ENCODE assay signal across 35 mouse cellular contexts in the genomic region with DNA sequence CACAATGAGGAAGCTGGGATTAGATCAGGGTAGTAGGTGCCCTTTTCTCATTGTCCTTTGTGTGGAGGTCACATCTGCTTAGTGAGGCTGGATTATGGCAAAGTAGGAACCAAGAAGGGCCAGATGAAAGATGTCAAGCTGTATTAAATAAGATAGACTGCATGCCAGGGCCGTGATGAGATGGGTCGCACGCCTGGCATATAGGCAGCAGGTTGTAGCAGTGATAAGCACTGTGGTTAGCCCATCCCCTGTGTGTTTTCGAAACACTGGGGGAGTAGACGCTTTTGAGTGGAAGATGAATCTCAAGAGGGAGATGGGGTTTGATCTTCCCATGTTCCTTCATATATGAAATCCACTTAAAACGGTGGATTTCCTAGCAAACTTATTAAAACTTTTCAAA. TPM values are rescaled to one million over a fixed set of nuclear protein-coding genes. Genes with fewer than 3 reads are reported as not detected.
DNase-seq lines count a peak whose midpoint lies in the region; ATAC-seq lines count a peak whose summit lies in the region.
"Had no signal": no experiment of that assay in that cellular context is flagged by ENCODE, and none has a peak within 500 bp of the region (broad histone marks: within the 10 kb centered on the region; RNA-seq: fewer than 3 reads in every experiment).

No protein-coding gene starts in this region.

- H3K4me2 ChIP-seq in liver, embryonic 15.5 days, result peak overlapping the region; percentile 36
- H3K4me2 ChIP-seq in neural tube, embryonic 15.5 days, result no peak overlapping the region
- H3K4me2 ChIP-seq: embryonic facial prominence, embryonic 12.5 days; heart, embryonic 12.5 days; hindbrain, embryonic 13.5 days; limb, embryonic 12.5 days; stomach, embryonic 15.5 days had no signal

- no peaks in the 10 kb centered on the region for H3K27me3 ChIP-seq in liver, embryonic 15.5 days
- H3K27me3 ChIP-seq in heart, embryonic 10.5 days (ENCODE audit: insufficient read depth, poor library complexity, severe bottlenecking), result no peaks in the 10 kb centered on the region
- no peaks in the 10 kb centered on the region for H3K27me3 ChIP-seq in neural tube, embryonic 15.5 days (replicated peaks)
- H3K27me3 ChIP-seq: embryonic facial prominence, embryonic 12.5 days; heart, embryonic 12.5 days; hindbrain, embryonic 13.5 days; limb, embryonic 12.5 days; stomach, embryonic 15.5 days had no signal

- 0 out of 2 replicates have a peak overlapping the region, but pooled peaks have one; percentile 19 for H3K27ac ChIP-seq in liver, embryonic 15.5 days (replicated peaks)
- no peak overlapping the region for H3K27ac ChIP-seq in heart, embryonic 10.5 days
- H3K27ac ChIP-seq in neural tube, embryonic 15.5 days (replicated peaks), result no peak overlapping the region
- H3K27ac ChIP-seq: embryonic facial prominence, embryonic 12.5 days; gastrocnemius, adult 2 months; hindbrain, embryonic 13.5 days; kidney, postnatal 0 days; limb, embryonic 12.5 days; macrophage; midbrain, embryonic 10.5 days; stomach, embryonic 15.5 days had no signal

- H3K36me3 ChIP-seq in liver, embryonic 15.5 days (replicated peaks), result no peaks in the 10 kb centered on the region
- H3K36me3 ChIP-seq in heart, embryonic 10.5 days, result no peaks in the 10 kb centered on the region
- no peaks in the 10 kb centered on the region for H3K36me3 ChIP-seq in neural tube, embryonic 15.5 days
- H3K36me3 ChIP-seq: embryonic facial prominence, embryonic 12.5 days; heart, embryonic 12.5 days; hindbrain, embryonic 13.5 days; limb, embryonic 12.5 days; midbrain, embryonic 10.5 days; stomach, embryonic 15.5 days had no signal

- peak; percentile 46 for DNase-seq in MEL-GATA-1-ER (ENCODE audit: extremely low read depth, low read depth)
- peak; percentile 53 for DNase-seq in retina, postnatal 1 day
- no peak for DNase-seq in heart, embryonic 10.5 days (ENCODE audit: low spot score)
- DNase-seq in urinary bladder, postnatal 14 days (ENCODE audit: low spot score), result no peak
- DNase-seq: adrenal gland, adult 2 months; cerebellum, adult 11 months; cerebellum, adult 9-10 months; cerebellum, postnatal 36 days; embryo, embryonic 11 days; gastrocnemius, adult 2 months; gastrocnemius, postnatal 36 days; heart, adult 18-20 months; heart, postnatal 4 days; kidney, adult 8-10 months; kidney, postnatal 4 days; layer of hippocampus, postnatal 36 days; lung, adult 18-20 months; right cerebral cortex, postnatal 14 days had no signal

- H3K4me1 ChIP-seq in liver, embryonic 15.5 days (replicated peaks), result peaks cover 23% of the 10 kb centered on the region
- H3K4me1 ChIP-seq in heart, embryonic 10.5 days, result no peaks in the 10 kb centered on the region
- H3K4me1 ChIP-seq in neural tube, embryonic 15.5 days, result 0 out of 2 replicates have a peak, but pooled peaks cover 4% of the 10 kb centered on the region
- H3K4me1 ChIP-seq: embryonic facial prominence, embryonic 12.5 days; heart, embryonic 12.5 days; hindbrain, embryonic 13.5 days; stomach, embryonic 15.5 days had no signal

- no peak overlapping the region for H3K9ac ChIP-seq in liver, embryonic 15.5 days
- no peak overlapping the region for H3K9ac ChIP-seq in neural tube, embryonic 15.5 days (replicated peaks)
- H3K9ac ChIP-seq: embryonic facial prominence, embryonic 12.5 days; heart, embryonic 12.5 days; hindbrain, embryonic 13.5 days; limb, embryonic 12.5 days; stomach, embryonic 15.5 days had no signal

- ATAC-seq in erythroblast, adult 5-6 weeks (replicated peaks; ENCODE audit: low FRiP score, poor library complexity, severe bottlenecking), result peak; percentile 52
- ATAC-seq in liver, embryonic 15.5 days (ENCODE audit: insufficient read depth), result peak; percentile 13; the same call in 1 of the 2 replicates
- ATAC-seq in neural tube, embryonic 15.5 days (ENCODE audit: low FRiP score), result no peak
- ATAC-seq: activated CD4-positive, CD25-positive, alpha-beta regulatory T cell, adult 4 months; CD4-positive, CD25-positive, alpha-beta regulatory T cell, adult 4 months; forebrain, embryonic 16.5 days; intestine, embryonic 16.5 days; lung, postnatal 0 days; midbrain, embryonic 16.5 days had no signal

- no peaks in the 10 kb centered on the region for H3K9me3 ChIP-seq in liver, embryonic 15.5 days (replicated peaks)
- H3K9me3 ChIP-seq in heart, embryonic 10.5 days, result no peaks in the 10 kb centered on the region
- H3K9me3 ChIP-seq in neural tube, embryonic 15.5 days (replicated peaks), result no peaks in the 10 kb centered on the region
- H3K9me3 ChIP-seq: embryonic facial prominence, embryonic 12.5 days; hindbrain, embryonic 13.5 days; limb, embryonic 12.5 days; midbrain, embryonic 10.5 days; stomach, embryonic 15.5 days had no signal

- WGBS in liver, embryonic 15.5 days (ENCODE audit: insufficient replicate concordance), result 22% methylated on average over 6 of the region's 6 CpGs
- 87% methylated on average over 6 of the region's 6 CpGs for WGBS in heart, embryonic 10.5 days
- 93% methylated on average over 6 of the region's 6 CpGs for WGBS in neural tube, embryonic 15.5 days

- H3K4me3 ChIP-seq in liver, embryonic 15.5 days (replicated peaks), result no peak overlapping the region
- no peak overlapping the region for H3K4me3 ChIP-seq in heart, embryonic 10.5 days
- no peak overlapping the region for H3K4me3 ChIP-seq in neural tube, embryonic 15.5 days (replicated peaks)
- H3K4me3 ChIP-seq: embryonic facial prominence, embryonic 12.5 days; gastrocnemius, adult 2 months; heart, embryonic 12.5 days; hindbrain, embryonic 13.5 days; limb, embryonic 12.5 days; midbrain, embryonic 10.5 days; stomach, embryonic 15.5 days had no signal

RNA-seq across cellular contexts. Expression of a gene that starts 3.9 kb away (rescaled TPM):
- total RNA-seq in erythroblast, adult 5-6 weeks (2015; ENCODE audit: low replicate concordance), result 2.7 and 3.3 TPM in 2 replicates
- total RNA-seq in erythroblast, adult 5-6 weeks (2017; ENCODE audit: low replicate concordance), result 1.3 and 1.4 TPM in 2 replicates
- polyA plus RNA-seq in liver, embryonic 15.5 days (2015; fragmentation: Nextera tagmentation; extraction: Ambion mirVana), result 1.8 and 2.4 TPM in 2 replicates
- polyA plus RNA-seq in heart, embryonic 10.5 days (2016; fragmentation: Nextera tagmentation; extraction: Ambion mirVana), result 9.7 and 12.9 TPM in 2 replicates
- 10.7 and 10.8 TPM in 2 replicates for polyA plus RNA-seq in neural tube, embryonic 15.5 days (2015; fragmentation: Nextera tagmentation; extraction: Ambion mirVana)

Comparison
In these comparisons a context has a peak if more than half of its experiments do, and no peak if none do; other contexts are left out.
1. DNase-seq: peak in MEL-GATA-1-ER (single experiment) and retina, postnatal 1 day (single experiment); none in heart, embryonic 10.5 days (single experiment) and urinary bladder, postnatal 14 days (single experiment).